Mouse (Mus musculus): Measurements from ENCODE around the gene Igf2bp2.

DNA sequence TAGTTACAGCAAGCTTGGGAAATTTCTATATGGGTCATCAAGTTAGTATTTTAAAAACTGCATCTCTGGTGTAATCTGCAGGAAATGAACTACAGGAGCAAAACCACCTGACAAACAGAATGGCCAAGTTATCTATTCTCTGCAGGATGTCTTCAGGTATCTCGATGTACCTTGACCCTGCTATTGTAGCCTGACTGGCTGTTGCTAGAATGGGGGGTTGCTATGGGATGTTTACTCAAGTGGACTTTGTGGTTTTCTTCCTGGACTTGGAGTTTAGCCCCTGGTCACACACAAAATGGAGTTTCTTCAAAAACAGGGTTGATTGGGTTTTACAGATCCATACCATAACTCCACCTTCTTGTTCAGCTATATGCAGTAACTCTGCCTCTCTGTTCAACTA, 40.4 kb upstream of the Igf2bp2 start:
- no peak for TF ChIP-seq ZC3H11A (IDR thresholded peaks at IDR 0.05; ENCODE audit: borderline replicate concordance, low read depth, low read length)
- TF ChIP-seq CHD2 (IDR thresholded peaks at IDR 0.05; ENCODE audit: low read depth, low read length): no peak
- TF ChIP-seq ZNF384 (IDR thresholded peaks at IDR 0.05; ENCODE audit: low read depth, low read length): no peak
